Mouse (Mus musculus) spleen, adult 2 months (tissue): ENCODE data around the gene Ccdc93. TPM values are rescaled to one million over a fixed set of nuclear protein-coding genes. Genes with fewer than 3 reads are reported as not detected.

Experiments
- DNase-seq, 2 experiments: peaks; one replicate each; pipeline versions ENCODE4 v3.0.0 to v3.0.0-alpha.2; 2012 to 2021; ENCODE audit warnings: low spot score in 2 of 2, low read depth in 1 of 2
- H3K27ac ChIP-seq: fragments of 200-500 bp; 2 replicates; pipeline ENCODE4 v1.5.1; 2012; ENCODE audit warnings: low read length, inconsistent platforms; ENCODE audit not compliant: insufficient read depth
- H3K27me3 ChIP-seq: fragments of 200-500 bp; 2 replicates; pipeline ENCODE4 v1.6.1; 2012; ENCODE audit warnings: mild to moderate bottlenecking, moderate library complexity, low read length, inconsistent platforms; ENCODE audit not compliant: control insufficient read depth, insufficient read depth
- H3K36me3 ChIP-seq: fragments of 200-500 bp; 2 replicates; pipeline ENCODE4 v1.6.1; 2012; ENCODE audit warnings: mild to moderate bottlenecking, low read length, inconsistent platforms; ENCODE audit not compliant: control insufficient read depth, insufficient read depth
- H3K4me1 ChIP-seq: fragments of 200-500 bp; 2 replicates; pipeline ENCODE4 v1.6.1; 2011; ENCODE audit warnings: inconsistent platforms; ENCODE audit not compliant: control insufficient read depth, insufficient read depth, insufficient read length
- H3K4me3 ChIP-seq: fragments of 200-500 bp; 2 replicates; pipeline ENCODE4 v1.5.1; 2011; ENCODE audit warnings: mild to moderate bottlenecking, inconsistent platforms; ENCODE audit not compliant: insufficient read depth, insufficient read length; ENCODE audit errors: extremely low read depth
- CTCF ChIP-seq: fragments of 200-500 bp; IDR thresholded peaks from 2 replicates; pipeline ENCODE4 v1.5.1; 2011; ENCODE audit warnings: mild to moderate bottlenecking, inconsistent platforms; ENCODE audit not compliant: insufficient read depth, insufficient read length, insufficient replicate concordance; ENCODE audit errors: extremely low read depth
- POLR2A ChIP-seq: fragments of 200-500 bp; IDR thresholded peaks from 2 replicates; pipeline ENCODE4 v1.6.1; 2011; ENCODE audit warnings: low read depth, low read length, inconsistent platforms
- WGBS: fragments of 180-500 bp; shearing (Covaris S2); methylation state at CpG from one replicate; pipeline ENCODE4 v1.1.7; 2018; 5-methylcytosine and 5-hydroxymethylcytosine counted together
- polyA plus RNA-seq: library from polyadenylated mRNA; depleted of rRNA; stranded (reverse); fragments of >200 nt; gene quantifications from 2 replicates; pipeline ENCODE4 v1.2.3, GENCODE M21; 2012

Gene Ccdc93
- polyA plus RNA-seq, 1 experiment: 7.2 TPM

- H3K36me3 ChIP-seq: no peaks in the 10 kb centered on the region
- H3K4me1 ChIP-seq: no peaks in the 10 kb centered on the region
- no peak overlapping the region for H3K4me3 ChIP-seq
- TF ChIP-seq POLR2A: no peak
- TF ChIP-seq CTCF: no peak
- no peak for DNase-seq
- 79% methylated on average over 6 of the region's 6 CpGs for WGBS
- H3K27ac ChIP-seq: no peak overlapping the region
- H3K27me3 ChIP-seq: peaks cover 5% of the 10 kb centered on the region; the same call in 1 of the 2 replicates
Measured at GRCm38 (mm10) chr1:121529286-121529685, 98.4 kb downstream of the Ccdc93 start.

- no peak for TF ChIP-seq CTCF
- TF ChIP-seq POLR2A: no peak
- WGBS: 56% methylated on average over 7 of the region's 7 CpGs
- DNase-seq: no peak
Measured at GRCm38 (mm10) chr1:121531439-121531838, 100.6 kb downstream of the Ccdc93 start.

GRCm38 (mm10) chr1:121540361-121540760 lies 109.5 kb downstream of the Ccdc93 start:
- Histone ChIP-seq H3K36me3 (no peaks in the 10 kb centered on the region), H3K27ac (no peak overlapping the region), H3K27me3 (no peaks in the 10 kb centered on the region), H3K4me1 (no peaks in the 10 kb centered on the region), H3K4me3 (no peak overlapping the region)
- WGBS: 66% methylated on average over 8 of the region's 8 CpGs
- DNase-seq: no peak
- no peak for TF ChIP-seq CTCF
- no peak for TF ChIP-seq POLR2A

More at GRCm38 (mm10) chr1:121531439-121531838, 100.6 kb downstream of the Ccdc93 start:
- no peak overlapping the region for H3K4me3 ChIP-seq
- no peaks in the 10 kb centered on the region for H3K36me3 ChIP-seq
- no peaks in the 10 kb centered on the region for H3K4me1 ChIP-seq
- peaks cover 5% of the 10 kb centered on the region; the same call in 1 of the 2 replicates for H3K27me3 ChIP-seq
- H3K27ac ChIP-seq: no peak overlapping the region

GRCm38 (mm10) chr1:121546844-121547243 lies 116.0 kb downstream of the Ccdc93 start:
- no peaks in the 10 kb centered on the region for H3K27me3 ChIP-seq
- DNase-seq: no peak
- no peak overlapping the region for H3K4me3 ChIP-seq
- TF ChIP-seq POLR2A: no peak
- TF ChIP-seq CTCF: no peak
- H3K27ac ChIP-seq: no peak overlapping the region
- H3K4me1 ChIP-seq: no peaks in the 10 kb centered on the region
- WGBS: 75% methylated on average over 2 of the region's 2 CpGs
- H3K36me3 ChIP-seq: peaks cover 4% of the 10 kb centered on the region

GRCm38 (mm10) chr1:121548667-121549066 lies 117.8 kb downstream of the Ccdc93 start:
- 93% methylated on average over 4 of the region's 4 CpGs for WGBS
- Histone ChIP-seq H3K4me3 (no peak overlapping the region), H3K36me3 (peaks cover 6% of the 10 kb centered on the region), H3K27ac (no peak overlapping the region), H3K4me1 (no peaks in the 10 kb centered on the region), H3K27me3 (no peaks in the 10 kb centered on the region)
- TF ChIP-seq POLR2A: no peak
- no peak for TF ChIP-seq CTCF
- no peak for DNase-seq

- Histone ChIP-seq H3K4me3 (no peak overlapping the region), H3K27me3 (no peaks in the 10 kb centered on the region), H3K36me3 (peaks cover 10% of the 10 kb centered on the region), H3K4me1 (no peaks in the 10 kb centered on the region), H3K27ac (no peak overlapping the region)
- WGBS: 83% methylated on average over 4 of the region's 4 CpGs
- no peak for DNase-seq
- TF ChIP-seq CTCF (no peak), POLR2A (no peak)
Measured at GRCm38 (mm10) chr1:121549456-121549855, 118.6 kb downstream of the Ccdc93 start.

- TF ChIP-seq POLR2A (no peak), CTCF (no peak)
- Histone ChIP-seq H3K27ac (no peak overlapping the region), H3K4me3 (no peak overlapping the region), H3K36me3 (peaks cover 17% of the 10 kb centered on the region), H3K4me1 (no peaks in the 10 kb centered on the region), H3K27me3 (no peaks in the 10 kb centered on the region)
- no peak for DNase-seq
- WGBS: 84% methylated on average over 16 of the region's 16 CpGs
Measured at GRCm38 (mm10) chr1:121550801-121551456, 120.1 kb downstream of the Ccdc93 start.
